Mouse (Mus musculus) naive thymus-derived CD4-positive, alpha-beta T cell, adult 2 months (primary cell): ENCODE data around the gene Map3k20.

Experiments used
- DNase-seq: peaks from one replicate; pipeline ENCODE4 v3.0.0-alpha.2; 2011; ENCODE audit warnings: low read depth

Map3k20 gene

GRCm38 (mm10) chr2:72382662-72383061 lies 97.2 kb downstream of the Map3k20 start:
- no peak for DNase-seq

GRCm38 (mm10) chr2:72383321-72383720 lies 97.9 kb downstream of the Map3k20 start:
- no peak for DNase-seq

- DNase-seq, result no peak
These were observed 104.0 kb downstream of the Map3k20 start for GRCm38 (mm10) chr2:72389411-72389810.

- peak; percentile 80 for DNase-seq
These were observed 104.5 kb downstream of the Map3k20 start for GRCm38 (mm10) chr2:72389942-72390341.

GRCm38 (mm10) chr2:72390474-72390873 lies 105.0 kb downstream of the Map3k20 start:
- DNase-seq, result no peak

- no peak for DNase-seq
These were observed 105.6 kb downstream of the Map3k20 start for GRCm38 (mm10) chr2:72391024-72391423.

- no peak for DNase-seq
These were observed 106.3 kb downstream of the Map3k20 start for GRCm38 (mm10) chr2:72391721-72392120.

GRCm38 (mm10) chr2:72392316-72392715 lies 106.9 kb downstream of the Map3k20 start:
- no peak for DNase-seq

- DNase-seq, result no peak
These were observed 111.5 kb downstream of the Map3k20 start for GRCm38 (mm10) chr2:72396934-72397333.

GRCm38 (mm10) chr2:72398227-72398626 lies 112.8 kb downstream of the Map3k20 start:
- DNase-seq, result peak; percentile 53

GRCm38 (mm10) chr2:72399469-72400195 lies 114.2 kb downstream of the Map3k20 start:
- DNase-seq, result peak; percentile 32

GRCm38 (mm10) chr2:72401290-72401689 lies 115.9 kb downstream of the Map3k20 start:
- DNase-seq, result no peak

- peak; percentile 50 for DNase-seq
These were observed 120.5 kb downstream of the Map3k20 start for GRCm38 (mm10) chr2:72405621-72406555.

GRCm38 (mm10) chr2:72406701-72407100 lies 121.3 kb downstream of the Map3k20 start:
- peak; percentile 54 for DNase-seq

- DNase-seq, result no peak
These were observed 122.1 kb downstream of the Map3k20 start for GRCm38 (mm10) chr2:72407341-72408092.

GRCm38 (mm10) chr2:72409968-72410367 lies 124.5 kb downstream of the Map3k20 start:
- DNase-seq, result peak; percentile 45

- DNase-seq, result peak; percentile 51
These were observed 126.8 kb downstream of the Map3k20 start for GRCm38 (mm10) chr2:72412266-72412665.

- DNase-seq, result no peak
These were observed 130.0 kb downstream of the Map3k20 start for GRCm38 (mm10) chr2:72415416-72415815.

- no peak for DNase-seq
These were observed 131.0 kb downstream of the Map3k20 start for GRCm38 (mm10) chr2:72416095-72417080.

- no peak for DNase-seq
These were observed 135.1 kb downstream of the Map3k20 start for GRCm38 (mm10) chr2:72420561-72420960.

- no peak for DNase-seq
These were observed 139.2 kb downstream of the Map3k20 start for GRCm38 (mm10) chr2:72424656-72425055.
